Mouse (Mus musculus) limb, embryonic 14.5 days (tissue): Measurements from ENCODE around the gene 1110032A03Rik. TPM values are rescaled to one million over a fixed set of nuclear protein-coding genes. Genes with fewer than 3 reads are reported as not detected.

Experiments
- ATAC-seq: fragments of 200-750 bp; cut with Nextera tagmentation; 2 replicates; pipeline ENCODE4 v1.8.0; 2017; ENCODE audit warnings: low read depth, moderate number of reproducible peaks, moderate TSS enrichment; ENCODE audit not compliant: low FRiP score
- DNase-seq: peaks from one replicate; pipeline ENCODE4 v3.0.0-alpha.2; 2015; ENCODE audit warnings: low spot score
- H3K27ac ChIP-seq: fragments of 300-500 bp; sonication (generic); replicated peaks from 2 replicates; pipeline ENCODE4 v1.5.1; 2014; ENCODE audit warnings: low read depth, mild to moderate bottlenecking, low read length, moderate library complexity, mixed read lengths
- H3K27me3 ChIP-seq: fragments of 300-500 bp; sonication (generic); 2 replicates; pipeline ENCODE4 v1.6.1; 2014; ENCODE audit warnings: low read length, mixed read lengths; ENCODE audit not compliant: control insufficient read depth, insufficient read depth
- H3K36me3 ChIP-seq: fragments of 300-500 bp; sonication (generic); 2 replicates; pipeline ENCODE4 v1.6.1; 2014; ENCODE audit warnings: mild to moderate bottlenecking, low read length, moderate library complexity, mixed read lengths; ENCODE audit not compliant: control insufficient read depth, insufficient read depth
- H3K4me1 ChIP-seq: fragments of 300-500 bp; sonication (generic); 2 replicates; pipeline ENCODE4 v1.6.1; 2014; ENCODE audit warnings: antibody characterized with exemption, low read length, mixed read lengths; ENCODE audit not compliant: control insufficient read depth, insufficient read depth
- H3K4me2 ChIP-seq: fragments of 300-500 bp; sonication (generic); replicated peaks from 2 replicates; pipeline ENCODE4 v1.6.1; 2014; ENCODE audit warnings: low read depth, mild to moderate bottlenecking, low read length, moderate library complexity; ENCODE audit not compliant: severe bottlenecking
- H3K4me3 ChIP-seq: fragments of 300-500 bp; sonication (generic); replicated peaks from 2 replicates; pipeline ENCODE4 v1.5.1; 2014; ENCODE audit warnings: low read length
- H3K9ac ChIP-seq: fragments of 300-500 bp; sonication (generic); 2 replicates; pipeline ENCODE4 v1.6.1; 2014; ENCODE audit warnings: mild to moderate bottlenecking, low read depth, low read length, moderate library complexity; ENCODE audit not compliant: severe bottlenecking
- H3K9me3 ChIP-seq: fragments of 300-500 bp; sonication (generic); 2 replicates; pipeline ENCODE4 v1.6.1; 2016; ENCODE audit warnings: low read length; ENCODE audit not compliant: control insufficient read depth
- POLR2A ChIP-seq: fragments of 200-500 bp; IDR thresholded peaks from 2 replicates; pipeline ENCODE4 v1.8.0; 2012; ENCODE audit warnings: inconsistent platforms, mild to moderate bottlenecking, moderate library complexity, borderline replicate concordance; ENCODE audit not compliant: insufficient read depth, insufficient read length; ENCODE audit errors: extremely low read depth
- WGBS: fragments of 180-500 bp; shearing (Covaris S2); extraction: QIAGEN DNeasy Blood & Tissue Kit; methylation state at CpG from one replicate; pipeline ENCODE4 v1.1.7; 2014; 5-methylcytosine and 5-hydroxymethylcytosine counted together
- polyA plus RNA-seq, 2 experiments: library from polyadenylated mRNA; depleted of rRNA in 1 of 2; stranded (reverse) in 1 of 2; unstranded in 1 of 2; fragments of >200 nt; fragmentation: Nextera tagmentation in 1 of 2; extraction: Ambion mirVana in 1 of 2; gene quantifications; 2 replicates each; pipeline versions ENCODE4 v1.2.1 to v1.2.3; 2012 to 2014

1110032A03Rik gene
- polyA plus RNA-seq, 2 experiments = 25.5 to 27.1 TPM

DNA sequence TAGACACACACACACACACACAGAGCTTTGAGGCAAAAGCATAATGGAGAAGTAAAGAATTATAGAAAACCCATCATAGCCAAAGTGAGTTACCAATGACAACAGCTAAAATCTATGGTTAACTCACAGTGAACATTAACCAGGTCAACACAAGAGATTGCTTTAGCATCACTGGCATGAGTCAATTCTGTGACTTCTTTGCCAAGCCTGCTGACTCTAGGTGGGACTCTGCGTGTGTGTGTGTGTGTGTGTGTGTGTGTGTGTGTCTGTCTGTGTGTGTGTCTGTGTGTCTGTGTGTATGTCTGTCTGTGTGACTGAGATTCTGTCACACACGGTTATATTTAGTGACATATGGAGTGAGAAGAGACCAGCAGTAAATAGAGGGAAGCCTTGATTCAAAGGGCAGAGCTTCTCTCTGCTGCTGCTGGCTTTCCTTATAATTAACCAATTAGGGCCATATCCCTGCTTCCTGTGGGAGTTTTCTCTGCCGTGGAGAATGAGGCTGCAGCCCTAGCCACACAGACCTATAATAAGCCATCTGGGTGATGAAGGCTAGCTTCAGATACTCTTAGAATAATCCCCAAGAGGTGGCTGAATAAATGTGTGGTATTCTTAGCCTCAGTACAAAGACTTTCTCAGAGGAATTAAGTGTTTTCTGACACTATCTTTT is 50.5 kb downstream of the 1110032A03Rik start:
- H3K27ac ChIP-seq = no peak overlapping the region
- WGBS = 30% methylated on average over 3 of the region's 3 CpGs
- TF ChIP-seq POLR2A = no peak
- H3K9me3 ChIP-seq = no peaks in the 10 kb centered on the region
- H3K36me3 ChIP-seq = no peaks in the 10 kb centered on the region
- ATAC-seq (no peak), DNase-seq (no peak)
- no peak overlapping the region for H3K9ac ChIP-seq
- no peaks in the 10 kb centered on the region for H3K27me3 ChIP-seq
- H3K4me1 ChIP-seq = peaks cover 40% of the 10 kb centered on the region
- H3K4me3 ChIP-seq = no peak overlapping the region
- no peak overlapping the region for H3K4me2 ChIP-seq

DNA sequence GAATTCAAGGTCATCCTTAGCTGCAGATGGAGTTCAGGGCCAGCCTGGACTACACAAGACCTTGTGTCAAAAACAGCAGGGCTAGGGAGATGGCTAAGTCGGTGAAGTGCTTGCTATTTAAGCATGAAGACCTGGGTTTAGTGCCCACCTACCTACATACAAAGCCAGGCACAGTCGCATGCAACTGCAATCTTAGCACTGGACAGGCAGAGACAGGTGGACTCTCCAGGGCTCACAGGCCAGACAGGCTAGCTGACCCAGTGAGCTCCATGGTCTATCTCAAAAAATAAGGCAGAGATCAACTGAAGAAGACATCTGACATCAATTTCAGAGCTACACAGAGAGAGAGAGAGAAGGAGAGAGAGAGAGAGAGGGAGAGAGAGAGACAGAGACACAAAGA is 51.2 kb downstream of the 1110032A03Rik start:
- H3K4me3 ChIP-seq = no peak overlapping the region
- H3K9ac ChIP-seq = no peak overlapping the region
- ATAC-seq (no peak), DNase-seq (no peak)
- H3K9me3 ChIP-seq = no peaks in the 10 kb centered on the region
- H3K27me3 ChIP-seq = no peaks in the 10 kb centered on the region
- no peaks in the 10 kb centered on the region for H3K36me3 ChIP-seq
- peaks cover 40% of the 10 kb centered on the region for H3K4me1 ChIP-seq
- H3K4me2 ChIP-seq = no peak overlapping the region
- WGBS = 71% methylated on average over 2 of the region's 2 CpGs
- TF ChIP-seq POLR2A = no peak
- 0 out of 2 replicates have a peak overlapping the region, but pooled peaks have one; percentile 13 for H3K27ac ChIP-seq

DNA sequence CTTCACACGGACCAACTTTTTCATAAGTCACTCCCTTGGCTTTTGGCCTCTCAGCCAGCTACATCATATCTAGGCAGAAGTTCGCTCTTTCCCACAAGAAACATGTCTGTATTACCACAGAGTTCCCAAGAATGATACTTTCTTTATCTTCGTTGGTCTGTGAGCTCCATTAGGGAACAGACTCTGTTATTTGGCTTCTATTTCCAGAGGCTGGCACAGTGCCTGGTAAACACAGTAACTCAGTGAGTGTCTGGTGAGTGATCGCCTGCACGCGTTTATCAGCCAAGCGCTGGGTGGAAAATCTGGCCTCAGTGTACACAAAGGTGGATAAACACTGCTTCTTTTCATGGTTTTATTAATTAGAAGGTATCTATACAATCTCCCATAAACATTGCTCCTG is 51.9 kb downstream of the 1110032A03Rik start:
- H3K4me3 ChIP-seq = no peak overlapping the region
- H3K4me1 ChIP-seq = peaks cover 40% of the 10 kb centered on the region
- no peak for ATAC-seq
- no peak for TF ChIP-seq POLR2A
- no peak overlapping the region for H3K9ac ChIP-seq
- no peaks in the 10 kb centered on the region for H3K36me3 ChIP-seq
- H3K9me3 ChIP-seq = no peaks in the 10 kb centered on the region
- H3K27me3 ChIP-seq = no peaks in the 10 kb centered on the region
- H3K27ac ChIP-seq = 0 out of 2 replicates have a peak overlapping the region, but pooled peaks have one; percentile 44
- H3K4me2 ChIP-seq = 0 out of 2 replicates have a peak overlapping the region, but pooled peaks have one; percentile 0
- DNase-seq = peak; percentile 56
- 35% methylated on average over 7 of the region's 7 CpGs for WGBS

DNA sequence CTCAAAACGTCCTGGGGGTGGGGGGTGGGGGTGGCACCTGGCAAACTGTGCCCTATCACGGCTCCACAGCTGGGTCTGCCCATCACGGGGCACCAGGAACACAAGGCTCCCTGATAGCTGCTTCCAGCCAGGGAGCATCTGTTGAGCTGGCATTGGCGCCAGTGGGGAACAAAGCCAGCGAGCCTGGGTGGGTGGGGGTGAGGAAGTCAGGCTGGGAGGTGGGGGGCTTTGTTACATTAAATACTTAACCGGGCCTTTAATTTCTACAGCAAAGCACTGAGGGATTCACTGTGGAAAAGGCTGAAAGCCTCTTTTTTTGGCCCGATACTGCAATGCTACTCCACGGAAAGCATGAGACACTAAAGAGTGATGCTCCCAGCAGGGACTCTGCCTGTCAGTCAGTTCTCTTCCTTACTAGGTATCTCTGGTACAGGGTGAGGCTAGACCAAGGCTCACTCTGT is 52.8 kb downstream of the 1110032A03Rik start:
- no peak for DNase-seq
- Histone ChIP-seq H3K9ac (no peak overlapping the region), H3K27me3 (no peaks in the 10 kb centered on the region), H3K9me3 (no peaks in the 10 kb centered on the region), H3K36me3 (no peaks in the 10 kb centered on the region), H3K4me2 (no peak overlapping the region), H3K4me3 (no peak overlapping the region), H3K4me1 (peaks cover 40% of the 10 kb centered on the region), H3K27ac (no peak overlapping the region)
- peak; percentile 13; the same call in 1 of the 2 replicates for ATAC-seq
- no peak for TF ChIP-seq POLR2A
- WGBS = 45% methylated on average over 8 of the region's 8 CpGs

DNA sequence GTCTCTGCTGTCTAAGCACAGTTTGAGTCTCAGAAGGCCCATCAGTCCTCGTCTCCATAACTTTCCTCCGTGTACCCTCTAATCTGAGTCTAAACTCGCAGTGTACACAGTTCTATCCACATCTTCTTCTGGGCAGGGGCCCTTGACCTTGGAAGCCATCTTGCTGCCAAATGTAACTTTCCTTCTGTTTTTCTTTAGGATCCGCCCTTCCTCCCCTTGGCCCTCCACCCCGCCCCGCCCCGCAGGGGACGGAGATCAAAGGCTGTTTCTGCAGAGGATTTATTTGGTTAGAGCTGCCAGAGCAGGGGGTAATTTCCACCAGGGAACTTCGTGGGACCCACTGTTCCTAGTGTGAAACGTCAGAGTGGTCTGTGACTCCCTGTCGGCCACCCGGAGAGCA is 54.3 kb downstream of the 1110032A03Rik start:
- Histone ChIP-seq H3K9ac (no peak overlapping the region), H3K9me3 (no peaks in the 10 kb centered on the region), H3K4me2 (no peak overlapping the region), H3K27me3 (no peaks in the 10 kb centered on the region), H3K27ac (no peak overlapping the region), H3K4me1 (peaks cover 30% of the 10 kb centered on the region), H3K36me3 (0 out of 2 replicates have a peak, but pooled peaks cover 3% of the 10 kb centered on the region), H3K4me3 (no peak overlapping the region)
- TF ChIP-seq POLR2A = no peak
- ATAC-seq (no peak), DNase-seq (no peak)
- WGBS = 22% methylated on average over 12 of the region's 12 CpGs
